Comparison of ENCODE assay signal across 14 mouse cellular contexts in the genomic region with DNA sequence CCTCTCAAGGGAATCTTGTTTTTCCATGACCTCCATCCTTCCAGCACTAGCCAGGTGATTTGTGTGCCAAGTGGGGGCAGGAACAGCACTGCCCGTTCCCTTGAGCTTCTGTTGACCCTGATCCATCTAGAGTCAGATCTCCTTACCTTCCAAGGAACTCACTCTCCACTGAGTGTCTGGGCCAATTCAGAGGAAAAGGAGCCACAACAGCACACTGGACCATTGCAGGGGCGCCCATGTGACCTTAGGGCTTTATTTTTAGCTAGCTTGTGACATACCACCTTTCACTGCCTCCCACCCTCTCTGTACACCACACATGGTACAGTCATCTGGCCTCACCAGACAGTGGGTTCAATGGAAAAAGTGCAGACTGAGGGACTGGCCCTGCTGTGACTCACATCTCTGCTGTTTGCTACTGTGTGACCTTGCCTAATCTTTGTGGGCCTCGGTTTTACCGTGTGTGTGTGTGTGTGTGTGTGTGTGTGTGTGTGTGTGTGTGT.
DNase-seq lines count a peak whose midpoint lies in the region; ATAC-seq and TF ChIP-seq lines count a peak whose summit lies in the region.
"Had no signal": no experiment of that assay in that cellular context is flagged by ENCODE, and none has a peak within 500 bp of the region (broad histone marks: within the 10 kb centered on the region; RNA-seq: fewer than 3 reads in every experiment).

No protein-coding gene starts in this region.

- TF ChIP-seq EP300 in CH12.LX (IDR thresholded peaks at IDR 0.05; ENCODE audit: low read length) = peak; percentile 91

- no peak overlapping the region for H3K9ac ChIP-seq in CH12.LX (ENCODE audit: insufficient read depth, low read depth)
- H3K9ac ChIP-seq: embryonic facial prominence, embryonic 13.5 days; lung, embryonic 15.5 days; neural tube, embryonic 12.5 days had no signal

- DNase-seq in layer of hippocampus, adult 9-11 months = peak; percentile 39
- no peak for DNase-seq in layer of hippocampus, adult 9-10 months (ENCODE audit: low spot score)
- DNase-seq in CH12.LX (ENCODE audit: extremely low read depth) (peak; percentile 95), liver (no peak)
- peak; percentile 73 for DNase-seq in adrenal gland, postnatal 14 days
- DNase-seq in retina, embryonic 14.5 days (ENCODE audit: low spot score) = no peak
- DNase-seq in thymus, postnatal 14 days = no peak
- DNase-seq: cerebellum, adult 11 months; kidney, adult 8-10 months had no signal

- dilution Hi-C loops in CH12.LX (cut with MboI; ENCODE audit: extremely low pct_ligation_motif_present, extremely low pct_unique_long_range_greater_than_20kb, low sequenced_read_pairs) = no loop called here

- no peaks in the 10 kb centered on the region for H3K79me2 ChIP-seq in CH12.LX (replicated peaks; ENCODE audit: control insufficient read depth, extremely low read depth, insufficient read depth, poor library complexity, severe bottlenecking)

- H3K4me2 ChIP-seq in CH12.LX (ENCODE audit: insufficient read depth, low read depth, poor library complexity, severe bottlenecking) = no peak overlapping the region
- H3K4me2 ChIP-seq: embryonic facial prominence, embryonic 13.5 days; lung, embryonic 15.5 days; neural tube, embryonic 12.5 days had no signal

- peak; percentile 63 for ATAC-seq in megakaryocyte progenitor cell, adult 5-6 weeks (replicated peaks; ENCODE audit: poor library complexity)

- no peak for TF ChIP-seq CTCF in CH12.LX (conservative IDR thresholded peaks at IDR 0.05 in 1 of 2, IDR thresholded peaks at IDR 0.05 in 1 of 2; ENCODE audit: low read depth in 2 of 2, low read length in 2 of 2)

- H3K4me1 ChIP-seq in CH12.LX (ENCODE audit: control insufficient read depth in 1 of 2, insufficient read depth in 2 of 2) = peaks cover 49 to 79% of the 10 kb centered on the region in 2 experiments

- H3K4me3 ChIP-seq in CH12.LX (replicated peaks in 1 of 3; ENCODE audit: low read depth in 2 of 3, low read length in 2 of 3, poor library complexity in 1 of 3) = no peak overlapping the region
- H3K4me3 ChIP-seq: embryonic facial prominence, embryonic 13.5 days; left cerebral cortex, adult 2 months; lung, embryonic 15.5 days; neural tube, embryonic 12.5 days had no signal

- H3K27me3 ChIP-seq in CH12.LX (replicated peaks) = no peaks in the 10 kb centered on the region
- H3K27me3 ChIP-seq: embryonic facial prominence, embryonic 13.5 days; lung, embryonic 15.5 days; neural tube, embryonic 12.5 days had no signal

- H3K36me3 ChIP-seq in CH12.LX (replicated peaks in 1 of 2; ENCODE audit: control insufficient read depth in 1 of 2, insufficient read depth in 1 of 2, low read length in 1 of 2) = no peaks in the 10 kb centered on the region
- H3K36me3 ChIP-seq: embryonic facial prominence, embryonic 13.5 days; lung, embryonic 15.5 days; neural tube, embryonic 12.5 days had no signal

- in situ Hi-C loops in CH12.LX (cut with MboI; ENCODE audit: low pct_ligation_motif_present, low pct_unique_long_range_greater_than_20kb, low sequenced_read_pairs) = loop anchor here (5.0 kb wide), 2 partner anchors 34 to 36 kb away; no protein-coding TSS in a partner anchor

- TF ChIP-seq POLR2A in CH12.LX (IDR thresholded peaks at IDR 0.05; ENCODE audit: low read depth, low read length) = peak; percentile 15; the same call in 1 of the 2 replicates

- no peak; the same call in 1 of the 2 replicates for TF ChIP-seq RAD21 in CH12.LX (IDR thresholded peaks at IDR 0.05; ENCODE audit: low read depth, low read length)

- peak overlapping the region; percentile 66 for H3K27ac ChIP-seq in CH12.LX (ENCODE audit: insufficient read depth, low read depth)
- H3K27ac ChIP-seq: embryonic facial prominence, embryonic 13.5 days; left cerebral cortex, adult 2 months; lung, embryonic 15.5 days; neural tube, embryonic 12.5 days had no signal

- H3K9me3 ChIP-seq in CH12.LX (replicated peaks; ENCODE audit: low read length) = no peaks in the 10 kb centered on the region
- H3K9me3 ChIP-seq: embryonic facial prominence, embryonic 13.5 days; lung, embryonic 15.5 days; neural tube, embryonic 12.5 days had no signal

TF ChIP-seq in CH12.LX, 34 proteins besides CTCF, POLR2A, EP300 and RAD21:
- TF ChIP-seq MAFK (IDR thresholded peaks at IDR 0.05; ENCODE audit: insufficient replicate concordance, low read length) (no peak), BHLHE40 (IDR thresholded peaks at IDR 0.05; ENCODE audit: low read depth, low read length) (peak; percentile 97), TBP (conservative IDR thresholded peaks at IDR 0.05; ENCODE audit: low read depth, low read length) (no peak), ZMIZ1 (IDR thresholded peaks at IDR 0.05; ENCODE audit: low read depth, low read length) (no peak), GABPA (IDR thresholded peaks at IDR 0.05; ENCODE audit: insufficient replicate concordance, low read depth, low read length) (no peak), IRF4 (IDR thresholded peaks at IDR 0.05; ENCODE audit: low read depth, low read length) (peak; percentile 89), MXI1 (IDR thresholded peaks at IDR 0.05; ENCODE audit: low read depth, low read length) (peak; percentile 70), USF2 (conservative IDR thresholded peaks at IDR 0.05; ENCODE audit: low read depth, low read length) (peak; percentile 53), SIN3A (IDR thresholded peaks at IDR 0.05; ENCODE audit: low read length) (peak; percentile 82; the same call in 1 of the 2 replicates), MYC (IDR thresholded peaks at IDR 0.05; ENCODE audit: low read depth, low read length) (peak; percentile 80), E2F4 (IDR thresholded peaks at IDR 0.05; ENCODE audit: insufficient replicate concordance, low read depth, low read length) (no peak), MAX (IDR thresholded peaks at IDR 0.05; ENCODE audit: low read length) (peak; percentile 78; the same call in 1 of the 2 replicates), CHD1 (IDR thresholded peaks at IDR 0.05; ENCODE audit: low read depth, low read length) (no peak), ZKSCAN1 (IDR thresholded peaks at IDR 0.05; ENCODE audit: borderline replicate concordance, low read depth, low read length) (no peak), TCF12 (IDR thresholded peaks at IDR 0.05; ENCODE audit: low read depth, low read length) (peak; percentile 93), JUND (conservative IDR thresholded peaks at IDR 0.05; ENCODE audit: low read depth, low read length) (no peak; the same call in 1 of the 2 replicates), RCOR1 (conservative IDR thresholded peaks at IDR 0.05; ENCODE audit: low read depth, low read length) (no peak), HCFC1 (IDR thresholded peaks at IDR 0.05; ENCODE audit: low read depth, low read length) (no peak; the same call in 1 of the 2 replicates), ELF1 (IDR thresholded peaks at IDR 0.05; ENCODE audit: low read depth, low read length) (peak; percentile 33; the same call in 1 of the 2 replicates), ETS1 (conservative IDR thresholded peaks at IDR 0.05; ENCODE audit: low read depth, low read length) (peak; percentile 98), CHD2 (IDR thresholded peaks at IDR 0.05; ENCODE audit: low read length) (peak; percentile 45), NRF1 (IDR thresholded peaks at IDR 0.05; ENCODE audit: low read depth, low read length) (no peak), POLR2AphosphoS2 (IDR thresholded peaks at IDR 0.05; ENCODE audit: low read depth, low read length) (no peak), ZNF384 (IDR thresholded peaks at IDR 0.05; ENCODE audit: low read depth, low read length) (no peak), PAX5 (IDR thresholded peaks at IDR 0.05; ENCODE audit: low read length) (no peak), UBTF (IDR thresholded peaks at IDR 0.05; ENCODE audit: low read depth, low read length) (no peak), KAT2A (IDR thresholded peaks at IDR 0.05; ENCODE audit: insufficient replicate concordance, low read length) (no peak), ZC3H11A (IDR thresholded peaks at IDR 0.05; ENCODE audit: low read depth, low read length) (no peak), USF1 (IDR thresholded peaks at IDR 0.05; ENCODE audit: low read depth, low read length) (peak; percentile 78), JUN (IDR thresholded peaks at IDR 0.05; ENCODE audit: insufficient read depth, low read depth, low read length) (peak; percentile 43; the same call in 1 of the 2 replicates), MAZ (IDR thresholded peaks at IDR 0.05; ENCODE audit: low read depth, low read length) (peak; percentile 85), MEF2A (IDR thresholded peaks at IDR 0.05; ENCODE audit: borderline replicate concordance, low read depth, low read length) (peak; percentile 96), NELFE (IDR thresholded peaks at IDR 0.05; ENCODE audit: low read depth, low read length) (no peak), SMC3 (IDR thresholded peaks at IDR 0.05; ENCODE audit: low read depth, low read length) (peak; percentile 24; the same call in 1 of the 2 replicates)

Comparison
In these comparisons a context has a peak if more than half of its experiments do, and no peak if none do; other contexts are left out.
1. DNase-seq: peak in layer of hippocampus, adult 9-11 months (single experiment), CH12.LX (single experiment) and adrenal gland, postnatal 14 days (single experiment); none in layer of hippocampus, adult 9-10 months (single experiment), retina, embryonic 14.5 days (single experiment), thymus, postnatal 14 days (single experiment) and liver (single experiment).